Mouse (Mus musculus) spleen, postnatal 10 days (tissue): ENCODE results near the gene Zbtb4.

ENCODE experiments used
- DNase-seq, 2 experiments: peaks; one replicate each; pipeline ENCODE4 v3.0.0; 2021 to 2022; ENCODE audit warnings: low spot score in 2 of 2

The Zbtb4 gene

GRCm38 (mm10) chr11:69800392-69801197 lies 34.9 kb downstream of the Zbtb4 start:
- no peak for DNase-seq

- DNase-seq = no peak
Measured at GRCm38 (mm10) chr11:69801379-69801977, 35.8 kb downstream of the Zbtb4 start, which contains the start of gene Fgf11. Gene Fgf11, minus strand, starts transcription at chr11:69801857.

GRCm38 (mm10) chr11:69802648-69803105 lies 37.0 kb downstream of the Zbtb4 start:
- peak; percentile 34 to 67 for DNase-seq

- DNase-seq = no peak
Measured at GRCm38 (mm10) chr11:69803328-69803727, 37.6 kb downstream of the Zbtb4 start.

DNA sequence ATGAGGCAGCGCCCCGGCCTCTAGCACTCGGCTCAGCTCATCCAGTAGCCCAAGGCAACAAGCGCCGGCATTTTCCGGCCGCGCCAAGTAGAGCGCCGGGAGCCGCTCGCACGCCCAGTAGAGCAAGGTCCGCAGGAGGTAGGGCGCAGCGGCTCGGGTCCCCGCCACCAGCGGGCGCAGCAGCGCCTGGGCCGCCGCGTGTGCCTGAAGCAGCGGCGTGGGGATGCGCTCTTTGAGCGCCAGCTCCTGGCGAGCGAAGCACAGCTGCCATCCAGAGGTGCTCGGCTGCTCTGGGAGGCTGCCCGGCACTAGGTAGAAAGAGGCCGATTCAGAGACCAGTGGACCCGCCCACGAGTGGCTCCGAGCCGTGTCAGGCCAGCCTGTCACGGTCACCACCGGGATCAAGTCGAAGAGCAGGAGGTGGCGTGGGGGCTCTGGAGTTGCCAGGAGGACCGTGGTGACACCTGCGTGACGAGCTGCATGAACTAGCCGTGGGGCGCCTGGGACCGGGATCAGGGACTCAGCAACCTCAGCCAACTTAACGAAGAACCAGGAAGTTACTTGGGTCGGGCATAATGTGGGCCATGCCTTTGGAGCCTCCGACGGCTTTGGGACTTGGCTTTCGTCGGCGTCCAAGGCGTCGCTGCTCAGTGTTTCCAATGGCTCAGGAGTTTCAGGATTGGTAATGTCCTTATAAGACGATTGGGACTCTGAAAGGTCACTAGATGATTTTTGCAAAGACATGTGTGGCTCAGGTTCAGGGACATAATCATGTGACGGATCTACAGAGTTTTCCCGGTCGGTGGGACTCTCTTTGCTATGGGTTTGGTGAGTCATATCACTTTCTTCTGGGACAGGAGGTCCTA lies 38.3 kb downstream of the Zbtb4 start:
- peak; percentile 52 to 78 for DNase-seq

DNA sequence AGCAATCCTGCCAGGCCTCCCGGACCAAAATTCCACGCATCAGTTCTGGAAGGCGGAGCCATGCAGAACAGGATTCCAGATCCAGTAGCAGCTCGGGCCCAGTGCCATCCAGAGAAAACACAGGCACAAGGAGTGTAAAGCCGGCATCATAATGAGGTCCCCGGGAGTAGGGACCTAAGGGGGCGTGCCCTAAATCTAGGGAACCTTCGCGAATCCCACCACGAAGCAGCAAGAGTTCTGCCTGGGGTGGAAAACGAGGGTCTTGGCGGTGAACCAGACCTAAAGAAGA lies 38.9 kb downstream of the Zbtb4 start:
- DNase-seq = no peak

- DNase-seq = no peak
Measured at GRCm38 (mm10) chr11:69804972-69805909, 39.5 kb downstream of the Zbtb4 start, which contains the start of gene Tmem102. Gene Tmem102, minus strand, starts transcription at chr11:69805624.

DNA sequence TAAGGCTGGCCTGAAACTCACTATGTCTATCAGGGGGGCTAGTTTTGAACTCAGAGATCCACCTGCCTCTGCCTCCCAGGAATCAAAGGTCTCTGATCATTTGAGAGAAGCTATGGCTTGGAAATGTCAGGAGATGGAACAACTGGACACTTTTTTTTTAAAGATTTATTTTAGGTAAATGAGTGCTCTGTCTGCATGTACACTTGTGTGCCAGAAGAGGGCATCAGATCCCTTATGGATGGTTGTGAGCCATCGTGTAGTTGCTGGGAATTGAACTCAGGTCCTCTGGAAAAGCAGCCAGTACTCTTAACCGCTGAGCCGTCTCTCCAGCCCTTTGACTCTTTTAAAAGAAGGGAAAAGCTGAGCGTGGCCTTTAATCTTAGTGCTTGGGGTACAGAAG lies 40.7 kb downstream of the Zbtb4 start:
- no peak for DNase-seq

GRCm38 (mm10) chr11:69807641-69808040 lies 41.9 kb downstream of the Zbtb4 start:
- DNase-seq = no peak

- no peak for DNase-seq
Measured at GRCm38 (mm10) chr11:69810280-69810679, 44.6 kb downstream of the Zbtb4 start.

DNA sequence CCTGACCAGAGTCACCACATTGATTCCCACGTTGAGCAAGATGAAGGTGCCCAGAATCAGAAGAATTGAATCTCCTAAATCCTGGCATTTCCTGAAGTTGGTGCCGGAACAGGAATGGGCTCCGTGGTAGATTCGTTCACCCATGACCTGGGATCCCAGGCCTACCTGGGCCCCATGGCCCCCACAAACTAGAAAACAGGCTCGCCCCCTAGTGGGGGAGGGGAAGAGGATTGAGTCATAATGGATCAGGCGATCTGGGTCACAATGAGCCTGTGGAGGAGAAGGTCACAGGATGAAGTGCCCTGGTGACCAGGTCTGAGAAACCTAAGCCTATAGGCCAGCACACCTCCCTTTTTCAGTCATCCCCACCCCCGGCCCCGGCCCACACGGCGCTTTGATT lies 49.4 kb downstream of the Zbtb4 start, which contains the start of gene Gm39566:
Gene Gm39566 (minus strand): TSS at position 144 of the 400 bp plus-strand sequence.
- no peak for DNase-seq

GRCm38 (mm10) chr11:69816520-69816919 lies 50.8 kb downstream of the Zbtb4 start:
- DNase-seq = no peak

DNA sequence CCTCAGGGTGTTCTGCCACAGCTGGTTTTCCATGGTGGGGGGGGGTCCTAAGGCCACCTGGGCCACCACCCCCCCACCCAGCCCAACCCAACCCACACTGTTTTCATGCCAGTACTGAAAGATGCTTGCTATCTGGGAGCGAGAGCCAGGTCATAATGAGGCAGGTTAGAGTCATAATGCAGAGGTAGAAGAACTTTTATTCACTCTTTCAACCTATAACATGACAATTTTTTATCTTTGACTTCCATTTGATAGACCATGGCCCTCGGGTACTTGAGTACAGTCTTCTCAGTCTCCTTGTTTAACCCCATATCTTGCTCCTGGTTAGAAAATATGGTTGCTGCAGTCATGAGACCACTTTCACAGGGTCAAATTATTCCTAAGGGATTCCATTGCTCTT lies 52.7 kb downstream of the Zbtb4 start, which contains the start of gene Spem2:
Gene Spem2 (minus strand): TSS at position 101 of the 400 bp plus-strand sequence.
- DNase-seq = no peak

- DNase-seq = no peak
Measured at GRCm38 (mm10) chr11:69818871-69819270, 53.2 kb downstream of the Zbtb4 start.

DNA sequence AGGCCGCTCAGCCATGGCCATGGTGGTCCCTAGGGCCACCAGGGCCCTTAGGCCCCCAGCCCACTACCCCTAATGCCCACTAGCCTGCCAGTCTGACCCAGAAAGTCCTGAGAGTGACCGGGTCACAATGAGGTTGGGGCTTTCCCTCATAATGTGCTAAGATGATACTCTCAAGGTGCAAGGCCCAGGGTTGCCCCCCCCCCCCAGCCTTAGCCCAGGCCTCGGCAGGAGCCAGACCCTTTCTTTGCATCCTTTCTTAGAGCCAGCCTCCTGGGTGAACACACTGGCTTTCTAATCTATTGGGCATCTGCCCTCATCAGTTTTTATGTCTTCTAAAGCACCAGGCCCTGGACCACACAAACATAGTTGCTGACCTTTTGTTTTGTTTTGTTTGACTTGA lies 56.4 kb downstream of the Zbtb4 start, which contains the start of gene Spem1:
Gene Spem1 (minus strand): TSS at position 101 of the 400 bp plus-strand sequence.
- no peak for DNase-seq

DNA sequence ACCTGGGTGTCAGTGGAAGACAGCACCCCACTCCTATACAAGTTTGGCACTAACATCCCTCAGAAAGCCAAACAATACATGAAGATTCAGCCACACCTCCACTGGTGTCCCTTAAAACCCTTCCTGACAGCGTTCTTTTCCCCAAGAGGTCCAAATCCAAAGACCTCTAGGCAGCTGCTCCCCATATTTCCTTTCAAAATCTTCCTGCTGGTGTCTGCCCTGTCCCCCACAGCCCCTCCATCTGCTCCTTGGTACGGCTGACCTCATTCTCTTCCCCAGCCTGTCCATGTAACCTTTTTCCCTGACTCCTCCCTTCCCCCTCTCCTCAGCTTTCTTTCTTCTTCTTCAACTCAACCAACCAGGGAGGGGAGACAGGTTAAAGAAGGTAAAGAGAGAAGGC lies 57.7 kb downstream of the Zbtb4 start:
- DNase-seq = no peak

GRCm38 (mm10) chr11:69828832-69829231 lies 63.1 kb downstream of the Zbtb4 start:
- peak in 1 of 2 experiments; percentile 10 for DNase-seq

DNA sequence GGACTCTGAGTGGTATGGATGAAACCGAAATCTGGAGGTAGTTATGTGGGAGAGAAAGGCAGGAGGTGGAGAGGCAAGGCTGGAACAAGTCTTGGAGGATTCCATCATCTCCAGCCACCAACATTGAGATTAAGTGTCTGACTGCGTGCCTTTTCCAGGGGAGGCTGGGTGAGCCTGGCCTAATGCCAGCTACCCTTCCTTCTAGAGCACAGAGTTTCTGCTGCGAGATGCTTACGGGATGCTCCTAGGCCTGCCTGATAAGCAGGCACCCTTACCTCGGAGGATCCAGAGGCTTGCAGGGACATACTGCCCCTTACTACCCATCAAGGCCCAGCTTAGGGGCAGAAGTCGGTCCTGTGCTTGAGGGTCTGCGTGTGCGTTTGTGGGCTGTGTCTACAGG lies 67.8 kb downstream of the Zbtb4 start:
- peak in 1 of 2 experiments; percentile 29 for DNase-seq
